Mouse (Mus musculus) urinary bladder, postnatal 25 days (tissue): ENCODE measurements around the gene 1700029H14Rik.

Experiments used
- DNase-seq: peaks from one replicate; pipeline ENCODE4 v3.0.0; 2022; ENCODE audit warnings: low spot score

1700029H14Rik gene

GRCm38 (mm10) chr8:13562118-13562517 is at the start of gene 1700029H14Rik:
Gene 1700029H14Rik, minus strand, starts transcription at chr8:13562461.
- DNase-seq: no peak

- DNase-seq: no peak
Measured at GRCm38 (mm10) chr8:13611702-13612101, 49.4 kb upstream of the 1700029H14Rik start.

- no peak for DNase-seq
Measured at GRCm38 (mm10) chr8:13609971-13610370, 47.7 kb upstream of the 1700029H14Rik start.

- no peak for DNase-seq
Measured at GRCm38 (mm10) chr8:13608946-13609345, 46.7 kb upstream of the 1700029H14Rik start.

- no peak for DNase-seq
Measured at GRCm38 (mm10) chr8:13605920-13606480, 43.7 kb upstream of the 1700029H14Rik start.

- DNase-seq: no peak
Measured at GRCm38 (mm10) chr8:13602621-13603020, 40.4 kb upstream of the 1700029H14Rik start.

- no peak for DNase-seq
Measured at GRCm38 (mm10) chr8:13601166-13601565, 38.9 kb upstream of the 1700029H14Rik start.

- no peak for DNase-seq
Measured at GRCm38 (mm10) chr8:13600716-13601115, 38.5 kb upstream of the 1700029H14Rik start.

- DNase-seq: no peak
Measured at GRCm38 (mm10) chr8:13600204-13600603, 37.9 kb upstream of the 1700029H14Rik start.

GRCm38 (mm10) chr8:13597777-13598176 is 35.5 kb upstream of the 1700029H14Rik start:
- no peak for DNase-seq

GRCm38 (mm10) chr8:13595861-13596260 is 33.6 kb upstream of the 1700029H14Rik start:
- DNase-seq: no peak

GRCm38 (mm10) chr8:13594884-13595323 is 32.6 kb upstream of the 1700029H14Rik start:
- DNase-seq: peak; percentile 39

GRCm38 (mm10) chr8:13593340-13593739 is 31.1 kb upstream of the 1700029H14Rik start:
- DNase-seq: no peak

- DNase-seq: no peak
Measured at GRCm38 (mm10) chr8:13591246-13591645, 29.0 kb upstream of the 1700029H14Rik start.

- DNase-seq: no peak
Measured at GRCm38 (mm10) chr8:13589071-13589470, 26.8 kb upstream of the 1700029H14Rik start.

- no peak for DNase-seq
Measured at GRCm38 (mm10) chr8:13584652-13585051, 22.4 kb upstream of the 1700029H14Rik start.

- no peak for DNase-seq
Measured at GRCm38 (mm10) chr8:13577869-13578268, 15.6 kb upstream of the 1700029H14Rik start.

- no peak for DNase-seq
Measured at GRCm38 (mm10) chr8:13571999-13572398, 9.7 kb upstream of the 1700029H14Rik start.

- DNase-seq: no peak
Measured at GRCm38 (mm10) chr8:13557526-13557925, 4.7 kb downstream of the 1700029H14Rik start.

- no peak for DNase-seq
Measured at GRCm38 (mm10) chr8:13551574-13551830, 10.8 kb downstream of the 1700029H14Rik start.

GRCm38 (mm10) chr8:13550718-13551573 is 11.3 kb downstream of the 1700029H14Rik start:
- peak; percentile 88 for DNase-seq

- DNase-seq: peak; percentile 65
Measured at GRCm38 (mm10) chr8:13548831-13549230, 13.4 kb downstream of the 1700029H14Rik start.

GRCm38 (mm10) chr8:13548235-13548634 is 14.0 kb downstream of the 1700029H14Rik start:
- no peak for DNase-seq

- DNase-seq: no peak
Measured at GRCm38 (mm10) chr8:13546421-13546820, 15.8 kb downstream of the 1700029H14Rik start.
